Mouse (Mus musculus): Measurements from ENCODE around the gene H60b.
"Not testable (repeated sequence)": the region's sequence is repeated elsewhere in the genome, so short reads cannot be mapped to it uniquely, and the experiment has no call there.

H60b gene

GRCm38 (mm10) chr10:22273684-22274305, 115.4 kb downstream of the H60b start:
- DNase-seq (ENCODE audit: low spot score in 2 of 2) = no peak

- no peak for DNase-seq (ENCODE audit: low spot score in 2 of 2)
Measured at GRCm38 (mm10) chr10:22274445-22275057, 116.2 kb downstream of the H60b start.

GRCm38 (mm10) chr10:22278468-22278867, 120.1 kb downstream of the H60b start:
- DNase-seq (ENCODE audit: low spot score in 2 of 2) = not testable (repeated sequence)

GRCm38 (mm10) chr10:22282816-22283215, 124.4 kb downstream of the H60b start:
- no peak for DNase-seq (ENCODE audit: low spot score in 2 of 2)

GRCm38 (mm10) chr10:22295676-22296075, 137.3 kb downstream of the H60b start:
- peak; percentile 20 to 44 for DNase-seq (ENCODE audit: low spot score in 2 of 2)

DNA sequence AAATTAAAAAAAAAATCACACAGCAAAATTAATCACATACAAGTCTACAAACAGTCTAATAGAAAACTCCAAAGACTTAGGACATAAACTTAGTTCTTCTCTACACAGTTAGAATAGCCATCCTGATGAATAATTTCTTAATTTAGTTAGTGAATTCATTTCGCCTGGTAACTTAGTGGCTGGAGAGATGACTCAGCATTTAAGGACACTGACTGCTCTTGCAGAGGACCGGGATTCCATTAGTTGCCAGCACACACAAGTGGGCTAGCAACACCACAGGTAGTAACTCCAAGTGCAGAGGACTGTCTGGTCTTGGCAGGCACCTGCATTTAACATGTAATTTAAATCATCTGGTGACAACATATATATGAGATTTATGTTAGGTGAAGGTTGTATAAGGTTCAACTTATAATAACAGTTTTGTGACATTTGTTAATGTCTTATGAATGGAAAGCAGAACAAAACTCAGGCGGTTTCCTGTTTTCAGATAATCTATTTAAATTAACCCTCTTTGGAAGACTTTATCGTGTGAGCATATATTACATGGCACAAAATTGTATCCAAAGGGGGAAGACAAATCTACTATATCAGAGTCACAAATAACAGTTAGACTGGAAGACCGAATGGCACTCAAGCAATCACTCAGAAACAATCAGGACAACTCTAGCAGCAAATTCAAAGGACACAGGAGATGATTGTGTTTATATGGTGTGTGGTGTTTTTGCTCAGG, 138.8 kb downstream of the H60b start:
- DNase-seq (ENCODE audit: low spot score in 2 of 2) = no peak

DNA sequence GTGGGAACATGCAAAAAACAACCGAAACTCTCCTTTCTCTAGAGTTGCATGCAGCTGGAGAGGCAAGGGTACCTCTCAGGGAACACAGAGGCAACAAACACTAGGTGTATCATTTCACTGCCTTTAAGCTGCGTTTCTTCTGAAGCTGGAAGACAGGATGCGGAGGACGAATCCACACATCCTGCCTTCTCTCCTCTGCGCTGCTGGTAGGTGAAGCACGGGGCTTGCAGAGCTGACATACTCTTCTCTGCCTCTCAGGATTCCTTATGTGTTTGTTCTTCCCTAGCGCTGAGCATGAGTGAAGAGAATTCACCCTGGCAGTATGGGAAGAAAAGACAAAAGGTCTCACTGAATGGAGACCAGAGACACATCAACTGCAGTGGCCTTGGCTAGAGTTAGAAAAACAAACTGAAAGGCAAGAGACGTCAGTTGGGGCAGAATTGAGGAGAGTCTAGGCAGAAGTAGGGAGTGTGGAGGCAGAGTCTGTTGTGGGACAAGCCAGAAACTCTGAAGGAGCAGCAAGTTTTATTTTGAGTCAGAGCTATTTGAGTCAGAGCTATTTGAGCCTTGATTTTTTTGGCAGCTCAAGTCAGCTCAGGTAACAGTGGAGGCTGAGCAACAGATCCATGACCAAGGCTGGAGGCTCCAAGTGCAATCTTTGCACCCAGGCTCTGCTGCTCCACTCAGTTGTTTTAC, 139.5 kb downstream of the H60b start:
- DNase-seq (ENCODE audit: low spot score in 2 of 2) = no peak

GRCm38 (mm10) chr10:22299324-22299723, 140.9 kb downstream of the H60b start:
- DNase-seq (ENCODE audit: low spot score in 2 of 2) = peak; percentile 60 to 75

GRCm38 (mm10) chr10:22301641-22302040, 143.3 kb downstream of the H60b start:
- peak; percentile 21 to 47 for DNase-seq (ENCODE audit: low spot score in 2 of 2)

DNA sequence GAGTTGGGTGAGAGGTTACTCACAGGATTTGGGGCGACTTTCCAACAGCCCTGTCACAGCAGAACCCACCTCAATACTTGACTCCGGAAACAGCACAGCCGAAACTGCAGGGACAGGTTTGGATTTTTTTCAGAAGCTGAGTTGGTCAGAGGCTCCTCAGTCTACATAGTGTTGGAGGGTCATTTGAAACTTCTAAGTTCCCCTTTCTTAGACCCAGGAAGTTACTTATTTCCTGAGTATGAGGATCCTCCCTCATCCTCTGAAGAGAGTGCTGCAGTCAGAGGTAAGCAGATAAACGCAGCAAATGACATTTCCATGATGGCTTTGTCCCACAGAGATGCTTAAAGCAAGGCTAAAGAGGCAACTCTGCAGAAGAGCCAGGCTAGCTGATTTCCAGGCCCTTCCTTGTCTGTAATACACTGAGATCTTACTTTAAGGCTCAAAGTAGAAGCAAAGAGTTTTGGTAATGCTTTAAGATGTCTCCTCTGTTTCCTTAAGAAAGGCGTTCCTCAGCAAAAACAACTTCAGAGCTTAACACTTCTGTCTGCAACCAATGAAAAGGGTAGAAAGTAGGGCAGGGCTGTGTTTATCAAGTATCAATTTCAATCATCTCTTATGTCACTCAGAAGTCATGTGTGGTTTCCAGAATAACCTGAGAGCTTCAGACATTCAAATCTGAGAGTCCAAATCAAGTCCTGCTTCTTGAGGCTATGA, 144.1 kb downstream of the H60b start:
- peak; percentile 42 to 48 for DNase-seq (ENCODE audit: low spot score in 2 of 2)

GRCm38 (mm10) chr10:22303736-22304135, 145.3 kb downstream of the H60b start:
- no peak for DNase-seq (ENCODE audit: low spot score in 2 of 2)

GRCm38 (mm10) chr10:22305801-22306200, 147.4 kb downstream of the H60b start:
- no peak for DNase-seq (ENCODE audit: low spot score in 2 of 2)

GRCm38 (mm10) chr10:22306452-22306851, 148.1 kb downstream of the H60b start:
- peak; percentile 71 to 77 for DNase-seq (ENCODE audit: low spot score in 2 of 2)

GRCm38 (mm10) chr10:22308221-22308620, 149.8 kb downstream of the H60b start:
- DNase-seq (ENCODE audit: low spot score in 2 of 2) = peak in 1 of 2 experiments; percentile 11

GRCm38 (mm10) chr10:22322858-22323257, 164.5 kb downstream of the H60b start:
- no peak for DNase-seq (ENCODE audit: low spot score in 2 of 2)
